Mouse (Mus musculus): ENCODE measurements around the gene Tmem189. TPM values are rescaled to one million over a fixed set of nuclear protein-coding genes. Genes with fewer than 3 reads are reported as not detected.

Gene Tmem189
- total RNA-seq, 2 experiments from 2014 or later = 22.0 to 23.0 TPM

DNA sequence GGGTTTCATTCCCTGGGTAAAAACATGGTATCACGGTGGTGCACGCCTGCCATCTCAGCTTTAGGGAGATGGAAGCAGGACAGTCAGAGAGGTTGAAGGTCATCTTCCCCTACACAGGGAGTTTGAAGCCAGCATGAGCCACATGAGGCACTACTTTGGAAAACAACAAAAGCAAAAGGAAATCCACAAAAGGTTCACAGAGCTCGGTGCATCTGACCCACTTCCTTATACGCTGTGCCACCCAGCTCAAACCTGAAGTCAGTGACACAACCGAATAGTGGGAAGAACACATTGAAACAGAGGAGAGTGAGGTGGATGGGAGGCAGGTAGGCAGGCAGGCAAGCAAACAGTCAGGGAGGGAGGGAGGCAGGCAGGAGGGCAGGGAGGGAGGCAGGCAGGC lies 11.8 kb upstream of the Tmem189 start:
- DNase-seq = no peak

DNA sequence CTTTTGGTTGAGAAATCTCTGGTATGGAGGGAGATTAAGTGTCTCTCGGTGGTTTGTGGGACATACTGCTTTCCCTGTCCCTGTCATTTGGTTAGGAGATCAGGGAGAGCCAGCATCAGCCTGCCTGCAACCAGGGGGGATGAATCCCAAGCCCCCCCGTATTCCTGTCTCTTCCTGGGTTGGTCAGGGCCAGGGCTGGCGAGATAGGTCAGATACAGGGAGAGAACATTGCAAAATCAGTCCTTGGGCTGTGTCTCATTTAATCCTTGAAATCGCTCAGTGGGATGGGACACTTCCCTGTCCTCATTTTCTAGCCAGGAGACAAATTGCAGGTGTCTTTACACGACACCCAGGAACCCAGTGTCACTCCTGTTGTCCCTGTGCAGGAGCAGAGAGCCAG lies 10.4 kb upstream of the Tmem189 start:
- DNase-seq = no peak

DNA sequence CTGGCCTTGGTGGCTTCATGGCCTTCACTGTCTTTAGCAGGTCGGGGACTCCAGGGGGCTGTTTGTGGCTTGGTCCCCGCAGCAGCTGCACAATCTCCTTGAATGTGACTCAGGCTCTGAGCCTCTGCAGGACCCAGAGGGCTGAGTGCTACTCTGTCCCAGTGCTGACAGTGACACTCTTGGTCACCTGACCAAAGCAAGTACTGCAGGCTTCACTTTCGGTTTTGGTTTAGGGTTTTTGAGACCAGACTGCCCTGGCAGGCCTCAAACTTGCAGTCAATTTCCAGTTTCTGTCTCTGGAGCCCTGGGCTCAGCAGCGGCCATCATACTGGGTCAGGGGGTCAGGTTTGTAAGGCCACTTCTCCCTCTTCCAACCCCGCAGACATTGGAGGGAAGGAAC lies 8.3 kb upstream of the Tmem189 start:
- peak; percentile 84 to 89 for DNase-seq

DNA sequence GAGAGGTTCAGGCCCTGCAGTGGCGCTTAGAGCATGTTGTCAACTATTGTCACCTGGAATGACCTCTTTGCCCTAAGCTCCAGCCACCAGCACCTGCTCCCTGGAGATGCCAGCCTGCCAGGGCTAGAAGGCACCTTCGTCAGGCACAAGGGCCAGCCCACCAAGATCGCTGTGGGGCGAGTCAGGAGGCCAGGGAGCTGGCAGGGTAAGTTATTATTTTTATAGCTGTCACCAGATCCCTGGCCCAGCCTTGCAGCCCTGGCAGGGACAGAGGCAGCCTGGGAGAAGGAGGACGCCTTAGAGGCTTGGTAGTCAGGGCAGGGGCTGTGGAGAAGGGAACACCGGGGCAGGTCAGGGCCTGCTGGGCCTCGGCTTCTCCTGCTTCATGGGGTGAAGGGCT lies 6.5 kb upstream of the Tmem189 start:
- peak; percentile 66 to 82 for DNase-seq

DNA sequence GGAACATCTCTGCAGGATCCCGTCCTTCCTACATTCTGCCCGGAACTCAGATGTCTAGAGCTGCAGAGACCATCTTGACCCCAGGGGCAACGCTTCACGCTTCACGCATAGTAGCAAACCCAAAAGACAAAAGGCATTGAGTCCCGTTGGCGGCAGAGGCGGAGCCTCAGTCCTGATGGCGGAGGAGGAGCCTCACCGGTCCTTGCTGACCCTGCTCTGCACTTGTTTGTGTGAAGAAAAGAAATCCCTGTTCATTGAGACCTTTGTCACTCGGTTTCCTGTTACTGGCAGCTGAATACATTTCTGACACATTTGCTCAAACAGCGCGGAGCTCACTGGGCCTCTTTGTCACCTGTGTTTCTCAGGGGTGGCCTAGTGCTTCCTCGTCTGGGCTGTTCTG lies 5.9 kb upstream of the Tmem189 start:
- DNase-seq = no peak

DNA sequence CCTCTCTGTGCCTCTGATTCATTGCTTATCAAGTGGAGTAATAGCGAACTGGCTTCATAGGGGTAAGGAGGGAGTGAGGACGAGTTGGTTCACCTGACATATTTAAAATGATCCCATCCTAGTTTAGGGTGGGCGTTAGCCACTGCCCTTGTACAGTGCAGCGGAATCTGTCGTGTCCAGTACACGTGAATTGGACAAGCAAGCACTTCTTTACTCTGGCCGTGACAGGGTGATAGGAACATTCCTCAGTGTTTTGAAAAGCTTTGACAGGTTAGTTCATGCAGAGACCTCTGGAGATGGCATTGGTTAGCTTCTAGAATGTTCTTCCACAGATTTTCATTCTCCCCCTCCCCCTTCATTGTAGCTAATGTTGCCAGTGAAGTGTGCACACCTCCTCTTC lies 5.3 kb upstream of the Tmem189 start:
- no peak for DNase-seq

DNA sequence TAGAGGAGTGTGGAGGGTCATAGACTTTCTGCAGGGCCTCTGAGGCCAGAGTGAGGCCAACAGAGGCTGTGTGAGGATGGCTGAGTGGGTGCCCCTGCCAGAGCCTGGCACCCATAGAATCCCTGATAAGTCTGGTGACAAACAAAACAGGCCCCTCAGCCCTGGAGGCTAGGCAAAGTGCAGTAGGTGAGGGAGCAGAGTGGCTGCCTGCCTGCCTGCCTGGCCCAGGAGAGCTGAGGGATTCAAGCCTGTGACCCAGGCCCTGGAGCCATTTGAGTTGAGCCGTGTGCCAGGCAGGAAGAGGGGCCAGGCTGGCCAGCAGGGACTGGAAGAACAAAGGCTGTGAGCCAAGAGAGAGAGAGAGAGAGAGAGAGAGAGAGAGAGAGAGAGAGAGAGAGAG lies 4.6 kb upstream of the Tmem189 start:
- DNase-seq = no peak

DNA sequence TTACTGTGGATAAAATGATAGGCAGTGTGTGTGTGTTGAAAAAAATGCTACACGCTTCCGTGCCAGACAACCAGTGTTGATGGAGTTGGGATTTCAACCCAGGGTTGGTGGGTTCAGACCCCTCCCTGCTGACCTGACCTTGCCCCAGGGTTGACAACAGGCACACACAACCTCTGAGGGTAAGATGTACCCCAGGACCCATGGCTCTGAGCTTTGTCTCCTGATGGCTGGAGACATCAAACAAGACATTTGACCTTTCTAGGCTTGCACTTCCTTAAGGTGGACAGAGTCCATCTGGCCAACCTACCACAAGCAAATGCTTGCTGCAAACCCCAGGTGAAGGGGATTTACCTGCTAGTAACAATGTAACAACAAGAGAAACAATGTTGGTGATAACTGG lies 3.9 kb upstream of the Tmem189 start:
- DNase-seq = no peak

DNA sequence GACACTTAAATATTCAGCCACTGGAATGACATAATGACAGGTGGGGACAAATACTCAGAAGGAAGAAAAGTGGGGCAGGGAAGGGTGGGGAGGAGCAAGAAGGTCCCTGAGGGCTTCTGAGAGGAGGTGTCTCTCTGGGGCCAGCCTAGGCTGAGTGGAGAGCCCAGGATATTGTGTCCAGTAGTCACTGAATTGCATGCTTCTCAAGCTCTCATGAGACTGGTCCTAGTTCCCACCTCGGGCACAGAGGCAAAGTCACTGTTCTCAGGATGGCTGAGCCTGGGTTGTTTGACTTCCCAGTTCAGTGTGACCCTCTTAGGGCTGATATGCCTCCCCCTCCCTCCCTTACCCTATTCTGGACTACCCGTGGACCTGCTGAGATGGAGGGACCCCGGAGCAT lies 3.2 kb upstream of the Tmem189 start:
- DNase-seq = no peak

DNA sequence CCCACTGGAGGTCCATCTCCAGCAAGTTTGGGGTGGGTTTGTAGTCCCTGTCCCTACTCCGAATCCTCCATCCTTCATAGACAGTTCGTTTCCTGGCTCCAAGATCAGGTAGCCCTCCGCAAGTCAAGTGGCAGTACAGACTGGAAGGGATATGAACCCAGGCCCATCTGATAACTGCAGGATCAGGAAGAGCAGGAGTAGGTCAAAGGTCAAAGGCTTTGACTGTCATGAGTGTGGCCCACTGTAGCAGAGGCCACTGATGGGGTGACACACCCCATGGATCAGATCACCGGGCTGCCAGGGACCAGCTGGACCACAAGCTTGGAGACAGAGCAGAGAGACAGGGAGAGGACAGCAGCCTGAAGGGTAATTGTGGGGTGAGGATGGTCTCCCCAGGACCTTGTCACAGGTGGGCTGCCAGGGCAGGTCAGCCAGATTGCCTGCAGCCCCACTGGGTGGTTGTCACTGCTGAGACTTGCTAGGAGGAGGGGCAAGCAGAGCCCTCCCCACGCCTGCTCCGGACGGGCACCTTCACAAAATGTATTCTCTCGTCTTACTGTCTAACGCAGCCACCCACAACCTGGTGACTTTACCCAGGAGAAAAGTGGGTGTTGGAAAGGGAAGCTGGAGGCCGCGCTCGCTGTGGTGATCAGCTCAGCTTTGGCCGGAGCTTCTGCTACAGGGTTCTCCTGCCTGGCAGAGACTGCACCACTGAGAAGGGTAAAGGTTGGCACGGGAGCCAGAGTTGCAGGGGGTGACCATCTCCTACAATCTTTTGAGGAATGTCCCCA lies 2.4 kb upstream of the Tmem189 start:
- DNase-seq = no peak

DNA sequence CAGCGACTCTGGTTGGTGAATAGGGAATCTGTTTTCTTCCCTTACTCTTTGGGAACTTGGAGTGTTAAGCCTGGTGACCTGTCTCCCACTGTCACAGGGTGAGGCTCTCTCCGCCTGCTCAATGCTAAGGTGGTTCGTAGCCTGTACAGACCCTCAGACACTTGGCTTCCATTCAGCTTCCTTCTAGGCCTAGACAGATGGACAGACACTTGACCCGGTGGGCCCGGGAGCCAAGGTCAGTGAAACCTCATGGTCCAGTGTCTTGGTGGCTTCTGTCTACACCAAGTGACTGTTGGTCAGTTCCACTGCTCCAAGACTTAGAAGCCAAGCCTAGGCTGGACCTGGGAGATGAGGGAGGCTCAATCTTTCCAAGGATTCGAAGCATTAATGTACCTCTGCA lies 1.8 kb upstream of the Tmem189 start:
- peak in 1 of 2 experiments; percentile 47 for DNase-seq

DNA sequence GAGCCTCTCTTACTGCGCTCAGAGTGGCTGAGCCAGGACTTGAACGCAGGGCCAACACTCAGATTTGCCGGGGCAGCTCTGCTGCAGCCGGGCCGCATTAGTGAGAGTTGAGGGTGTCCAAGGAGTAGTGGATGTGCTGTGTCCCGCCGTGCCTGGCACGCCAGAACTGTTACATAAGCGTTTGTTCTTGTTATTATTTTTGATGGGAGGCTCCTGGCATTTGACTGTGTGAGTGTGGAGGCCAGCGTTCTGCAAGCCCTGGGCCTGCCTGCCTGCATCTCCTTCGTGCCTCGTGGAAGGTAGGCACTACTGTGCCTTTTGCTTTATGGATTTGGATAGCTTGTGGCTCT lies 1.3 kb upstream of the Tmem189 start:
- peak; percentile 80 to 84 for DNase-seq

DNA sequence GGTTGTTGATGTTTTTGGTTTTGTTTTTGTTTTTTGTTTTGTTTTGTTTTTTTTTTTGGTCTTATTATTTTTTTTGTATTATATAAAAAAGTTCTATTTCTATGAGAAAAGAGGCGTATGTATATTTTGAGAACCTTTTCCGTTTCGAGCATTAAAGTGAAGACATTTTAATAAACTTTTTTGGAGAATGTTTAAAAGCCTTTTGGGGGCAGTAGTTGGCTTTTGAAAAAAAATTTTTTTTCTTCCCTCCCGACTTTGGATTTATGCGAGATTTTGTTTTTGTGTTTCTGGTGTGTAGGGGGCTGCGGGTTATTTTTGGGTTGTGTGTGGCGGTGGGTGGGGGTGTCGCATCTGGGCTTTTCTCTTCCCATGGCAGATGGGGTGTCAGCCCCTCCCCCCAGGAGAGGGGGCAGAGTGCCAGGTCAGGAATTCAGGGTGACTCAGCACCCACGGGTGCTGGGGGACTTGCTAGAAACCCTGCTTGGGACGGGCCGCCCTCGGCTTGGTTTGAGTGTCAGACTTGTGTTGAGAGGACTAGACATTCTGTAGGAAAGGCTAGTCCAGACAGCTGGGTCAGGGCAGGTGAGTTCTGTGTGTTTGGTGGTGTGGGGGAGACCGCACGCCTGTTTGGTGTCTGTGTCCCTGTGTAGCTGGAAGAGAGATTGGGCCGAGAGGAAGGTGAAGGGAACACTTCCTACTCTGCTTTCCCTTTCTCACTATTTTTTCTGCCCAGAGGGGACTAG lies 768 bp upstream of the Tmem189 start:
- DNase-seq = peak; percentile 60 to 80

DNA sequence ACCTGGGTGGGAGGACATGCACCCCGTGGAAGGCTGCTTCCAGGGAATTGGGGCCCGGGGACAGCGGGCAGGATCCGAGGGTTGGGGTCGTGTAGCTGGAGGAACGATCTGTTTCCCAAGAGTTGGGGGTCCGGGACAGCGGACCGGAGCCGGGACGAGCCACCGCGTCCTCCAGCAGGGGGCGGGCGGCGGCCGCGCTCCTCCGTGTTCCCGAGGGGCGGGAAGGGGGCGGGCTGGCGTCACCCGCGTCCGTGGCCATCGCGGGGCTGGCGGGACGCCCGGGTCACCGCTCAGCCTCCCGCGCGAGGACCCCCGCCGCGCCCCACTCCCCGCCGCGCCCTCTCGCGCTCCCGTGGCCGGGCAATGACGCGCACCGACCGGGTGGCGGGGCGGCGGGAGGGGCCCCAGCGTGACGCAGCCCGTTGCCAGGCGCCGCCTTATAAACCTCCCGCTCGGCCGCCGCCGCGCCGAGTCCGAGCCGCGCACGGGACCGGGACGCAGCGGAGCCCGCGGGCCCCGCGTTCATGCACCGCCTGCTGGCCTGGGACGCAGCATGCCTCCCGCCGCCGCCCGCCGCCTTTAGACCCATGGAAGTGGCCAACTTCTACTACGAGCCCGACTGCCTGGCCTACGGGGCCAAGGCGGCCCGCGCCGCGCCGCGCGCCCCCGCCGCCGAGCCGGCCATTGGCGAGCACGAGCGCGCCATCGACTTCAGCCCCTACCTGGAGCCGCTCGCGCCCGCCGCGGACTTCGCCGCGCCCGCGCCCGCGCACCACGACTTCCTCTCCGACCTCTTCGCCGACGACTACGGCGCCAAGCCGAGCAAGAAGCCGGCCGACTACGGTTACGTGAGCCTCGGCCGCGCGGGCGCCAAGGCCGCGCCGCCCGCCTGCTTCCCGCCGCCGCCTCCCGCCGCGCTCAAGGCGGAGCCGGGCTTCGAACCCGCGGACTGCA lies 847 bp downstream of the Tmem189 start, which contains the start of gene Cebpb:
Cebpb (plus strand) TSS at position 418 of the 954 bp plus-strand sequence.
- peak; percentile 92 to 94 for DNase-seq

DNA sequence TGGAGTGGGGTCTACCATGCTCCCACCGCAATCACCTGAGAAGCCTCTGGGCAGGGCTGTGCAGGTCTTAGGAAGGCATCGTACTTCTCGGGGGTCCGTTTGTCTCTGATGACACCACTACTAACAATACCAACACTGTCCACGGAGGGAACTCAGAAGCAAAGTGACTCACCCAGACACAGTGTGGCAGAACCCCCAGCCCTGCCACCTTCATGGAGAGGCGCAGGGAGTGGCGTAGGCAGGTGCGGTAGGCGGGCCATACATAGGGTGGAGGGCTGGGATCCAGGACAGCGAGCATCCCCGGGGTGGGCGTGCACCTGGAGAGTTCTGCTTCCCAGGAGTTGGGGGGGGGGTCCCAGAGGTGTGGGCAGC lies 1.5 kb downstream of the Tmem189 start:
- DNase-seq = no peak

DNA sequence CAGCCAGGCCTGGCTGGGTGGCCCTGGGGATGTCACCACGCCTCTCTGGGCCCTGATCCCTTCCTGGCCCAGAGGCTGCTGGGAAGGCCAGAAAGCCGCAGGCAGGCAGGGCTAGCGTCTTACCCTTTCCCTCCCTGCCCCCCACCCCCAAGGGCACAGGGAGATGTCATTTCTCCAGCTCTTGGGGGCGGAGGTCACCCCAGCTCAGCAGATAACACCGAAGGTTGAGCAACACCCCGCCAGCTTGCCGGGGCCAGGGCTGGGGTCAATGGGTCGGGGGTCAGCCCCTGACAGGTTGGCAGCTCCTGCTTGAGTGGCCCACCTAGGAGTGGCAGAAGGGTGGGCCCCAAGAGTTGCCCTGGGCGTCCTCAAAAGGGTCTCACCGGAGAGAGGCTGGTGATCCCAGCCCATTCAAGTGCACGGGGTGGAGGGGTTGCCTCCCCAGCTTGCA lies 1.9 kb downstream of the Tmem189 start:
- DNase-seq = peak; percentile 49 to 68

DNA sequence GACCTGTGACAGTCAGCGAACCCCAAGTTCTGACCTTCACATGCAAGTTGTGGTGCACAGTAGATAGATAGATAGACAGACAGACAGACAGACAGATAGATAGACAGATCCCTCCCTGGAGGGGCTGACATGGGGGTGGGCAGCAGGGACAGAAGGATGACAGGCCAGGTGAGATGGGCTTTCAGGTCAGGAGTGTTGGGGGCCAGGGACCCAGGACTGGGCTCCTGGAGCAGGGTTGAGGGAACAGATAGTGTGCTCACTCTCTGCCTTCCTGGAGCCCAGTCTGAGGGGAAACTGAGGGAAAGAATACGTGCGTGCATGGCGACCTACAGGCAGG lies 2.4 kb downstream of the Tmem189 start:
- no peak for DNase-seq

DNA sequence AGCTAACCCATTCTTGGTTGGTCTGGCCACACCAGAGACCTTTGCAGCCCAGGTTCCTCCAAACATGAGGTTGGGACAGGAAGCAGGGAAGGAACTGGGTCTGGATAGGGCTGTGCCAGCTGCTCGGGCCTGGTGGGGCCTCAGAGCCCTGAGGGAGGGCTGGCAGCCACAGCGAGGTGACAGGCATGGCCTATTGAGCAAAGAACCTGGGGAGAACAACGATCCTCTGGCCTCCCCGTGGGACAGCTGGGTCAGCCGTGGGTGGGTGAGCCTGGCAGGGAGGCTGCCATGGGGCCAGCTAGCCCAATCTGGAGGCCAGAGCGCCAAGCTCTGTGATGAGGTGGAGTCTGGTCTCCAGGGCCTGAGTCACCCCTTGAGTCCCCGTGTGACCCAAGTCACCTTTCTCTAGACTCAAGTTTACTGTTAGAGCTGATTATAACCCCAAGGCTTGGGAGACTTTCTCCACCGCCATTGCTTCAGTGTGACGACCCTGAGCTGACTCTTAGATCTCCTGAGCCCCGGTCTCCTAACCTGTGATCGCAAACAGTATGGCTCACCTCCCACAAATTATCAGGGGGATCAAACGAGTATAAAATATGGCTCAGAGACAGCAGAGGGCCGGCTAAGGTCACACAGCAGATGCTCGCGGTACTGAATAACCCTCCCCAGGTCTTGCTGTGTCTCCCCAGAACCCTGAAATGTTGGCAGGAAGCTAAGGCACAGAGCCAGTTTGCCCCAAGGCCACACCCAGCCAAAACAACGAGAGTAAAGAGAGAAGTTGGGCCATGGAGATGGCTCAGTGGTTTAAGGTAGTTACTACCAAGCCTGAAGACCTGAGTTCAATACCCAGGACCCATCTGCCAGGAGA lies 3.0 kb downstream of the Tmem189 start:
- no peak for DNase-seq

DNA sequence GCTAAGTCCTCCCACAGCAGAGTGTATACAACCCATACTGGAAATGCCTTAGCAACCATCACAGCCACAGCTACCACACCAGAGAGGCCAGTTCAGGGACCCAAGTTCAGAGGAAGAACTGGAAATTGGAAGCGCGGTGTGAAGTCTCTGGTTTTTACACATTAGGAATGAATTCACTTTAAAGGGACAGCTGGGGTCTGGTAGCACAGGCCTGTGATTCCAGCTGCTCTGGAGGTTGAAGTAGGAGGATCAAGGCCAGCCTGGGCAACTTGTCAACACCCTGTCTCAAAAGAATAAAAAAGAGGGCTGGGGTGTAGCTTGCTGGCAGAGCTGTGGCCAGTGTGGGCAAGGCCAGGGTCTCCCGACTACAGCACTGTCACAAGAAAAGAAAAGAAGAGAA lies 3.8 kb downstream of the Tmem189 start:
- peak in 1 of 2 experiments; percentile 30 for DNase-seq

DNA sequence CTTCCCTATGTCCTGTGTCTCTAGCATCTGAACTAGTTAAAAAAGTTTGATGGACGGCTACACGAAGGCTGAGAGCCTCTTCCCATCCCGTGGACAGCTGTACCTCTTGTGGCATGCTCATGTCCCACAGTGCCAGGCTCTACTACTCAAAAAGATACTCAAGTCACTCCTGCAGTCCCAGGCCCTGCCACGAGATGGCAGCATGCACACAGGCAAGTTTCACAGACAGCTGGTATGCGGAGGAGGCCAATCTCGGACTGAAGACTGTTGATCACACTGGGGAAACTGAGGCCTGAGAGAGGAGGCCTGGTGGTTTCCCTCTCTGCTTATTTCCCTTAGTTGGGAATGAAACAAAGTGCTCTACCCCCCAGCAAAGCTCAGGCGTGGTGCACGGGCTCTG lies 4.5 kb downstream of the Tmem189 start:
- DNase-seq = peak; percentile 91 to 100

DNA sequence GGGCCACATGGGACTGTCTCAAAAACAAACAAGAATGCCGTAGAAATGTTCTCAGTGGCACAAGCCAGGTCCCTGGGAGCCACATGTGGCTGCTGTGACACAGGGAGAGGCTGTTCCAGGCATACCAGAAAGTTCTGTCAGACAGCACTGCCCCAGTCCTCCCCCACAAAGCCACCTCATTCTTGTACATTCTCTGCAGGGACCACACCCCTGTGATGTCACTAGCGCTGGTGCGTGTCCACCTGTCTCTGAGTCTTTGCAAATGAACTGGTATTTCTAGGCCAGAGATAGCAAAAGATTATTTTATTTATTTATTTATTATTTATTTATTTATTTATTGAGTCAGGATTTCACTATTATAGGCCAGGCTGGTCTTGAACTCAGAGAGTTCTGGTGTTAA lies 5.9 kb downstream of the Tmem189 start:
- no peak for DNase-seq

DNA sequence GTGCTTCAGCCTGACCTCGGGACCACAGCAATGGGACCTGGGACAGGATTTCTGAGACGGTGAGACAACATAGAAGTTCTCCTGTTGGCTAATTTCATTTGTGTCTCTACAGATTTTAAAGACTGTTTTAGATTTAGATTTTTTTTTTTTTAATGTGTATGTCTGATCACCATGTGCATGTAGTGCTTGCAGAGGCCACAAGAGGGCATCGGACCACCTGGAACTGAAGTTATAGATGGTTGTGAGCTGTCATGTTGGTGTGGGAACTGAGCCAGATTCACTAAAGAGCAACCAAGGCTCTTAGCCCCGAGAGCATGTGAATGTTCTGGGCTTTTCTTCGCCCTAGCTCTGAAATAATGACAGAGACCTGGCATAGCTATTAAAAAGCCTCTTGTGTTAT lies 9.0 kb downstream of the Tmem189 start:
- peak in 1 of 2 experiments; percentile 74 for DNase-seq

Data from heart, adult 18-20 months (tissue).